Comparison of ENCODE assay signal across 10 mouse cellular contexts in genomic region chr3:151572089-151572488, GRCm38 (mm10).
"Had no signal": no experiment of that assay in that cellular context is flagged by ENCODE, and none has a peak within 500 bp of the region (broad histone marks: within the 10 kb centered on the region; RNA-seq: fewer than 3 reads in every experiment).

No protein-coding gene starts in this region.

- H3K27me3 ChIP-seq: limb, embryonic 15.5 days; liver, embryonic 12.5 days; megakaryocyte, embryonic 14.5 days; midbrain, embryonic 12.5 days had no signal

- H3K4me1 ChIP-seq: limb, embryonic 15.5 days; liver, embryonic 12.5 days; megakaryocyte, embryonic 14.5 days; midbrain, embryonic 12.5 days had no signal

- DNase-seq: kidney, postnatal 14 days; lung, embryonic 14.5 days; lung, postnatal 10 days; lung, postnatal 4 days; right cerebral cortex, postnatal 14 days had no signal

- H3K27ac ChIP-seq: left cerebral cortex, adult 2 months; limb, embryonic 15.5 days; liver, embryonic 12.5 days; midbrain, embryonic 12.5 days had no signal

- H3K36me3 ChIP-seq: limb, embryonic 15.5 days; liver, embryonic 12.5 days; midbrain, embryonic 12.5 days had no signal

- H3K9ac ChIP-seq: limb, embryonic 15.5 days; liver, embryonic 12.5 days; lung, embryonic 14.5 days; midbrain, embryonic 12.5 days had no signal

- H3K4me3 ChIP-seq: left cerebral cortex, adult 2 months; limb, embryonic 15.5 days; liver, embryonic 12.5 days; megakaryocyte, embryonic 14.5 days; midbrain, embryonic 12.5 days had no signal

- H3K9me3 ChIP-seq: limb, embryonic 15.5 days; liver, embryonic 12.5 days; megakaryocyte, embryonic 14.5 days; midbrain, embryonic 12.5 days had no signal

- ATAC-seq: liver, embryonic 12.5 days had no signal

- H3K4me2 ChIP-seq: limb, embryonic 15.5 days; liver, embryonic 12.5 days; lung, embryonic 14.5 days; midbrain, embryonic 12.5 days had no signal
